Comparison of ENCODE assay signal across 9 mouse cellular contexts in genomic region chr5:100043361-100043760, GRCm38 (mm10). TPM values are rescaled to one million over a fixed set of nuclear protein-coding genes. Genes with fewer than 3 reads are reported as not detected.
DNase-seq lines count a peak whose midpoint lies in the region; ATAC-seq and TF ChIP-seq lines count a peak whose summit lies in the region.
"Had no signal": no experiment of that assay in that cellular context is flagged by ENCODE, and none has a peak within 500 bp of the region (broad histone marks: within the 10 kb centered on the region; RNA-seq: fewer than 3 reads in every experiment).

No protein-coding gene starts in this region.

- H3K4me2 ChIP-seq in heart, postnatal 0 days (ENCODE audit: low read depth, low read length), result no peak overlapping the region
- H3K4me2 ChIP-seq: limb, embryonic 13.5 days had no signal

- H3K27me3 ChIP-seq in heart, postnatal 0 days (ENCODE audit: control insufficient read depth, insufficient read depth, low read length), result no peaks in the 10 kb centered on the region
- no peaks in the 10 kb centered on the region for H3K27me3 ChIP-seq in ES-Bruce4 (ENCODE audit: control insufficient read depth, insufficient read depth, low read length, poor library complexity, severe bottlenecking)
- H3K27me3 ChIP-seq: limb, embryonic 13.5 days had no signal

- ATAC-seq in heart, postnatal 0 days (ENCODE audit: insufficient read depth, low read depth), result no peak
- ATAC-seq in monocyte, adult 5-6 weeks (replicated peaks; ENCODE audit: insufficient number of reproducible peaks, low FRiP score, low TSS enrichment, poor library complexity, severe bottlenecking), result no peak

- H3K27ac ChIP-seq in heart, postnatal 0 days (ENCODE audit: low read depth), result peak overlapping the region; percentile 35; the same call in 1 of the 2 replicates
- peak overlapping the region; percentile 93 for H3K27ac ChIP-seq in ES-Bruce4 (ENCODE audit: insufficient read depth, low read length)
- H3K27ac ChIP-seq: limb, embryonic 13.5 days had no signal

- H3K9ac ChIP-seq in heart, postnatal 0 days (replicated peaks; ENCODE audit: low read depth, low read length), result no peak overlapping the region
- H3K9ac ChIP-seq in ES-Bruce4 (ENCODE audit: low read depth, poor library complexity, severe bottlenecking), result no peak overlapping the region
- H3K9ac ChIP-seq: limb, embryonic 13.5 days had no signal

- peak; percentile 71 for DNase-seq in heart, postnatal 0 days (ENCODE audit: low spot score)
- DNase-seq in heart, postnatal 25 days (ENCODE audit: low spot score), result no peak
- peak; percentile 80 for DNase-seq in brain, embryonic 14.5 days (ENCODE audit: low read depth)
- peak; percentile 80 for DNase-seq in large intestine, adult 2 months (ENCODE audit: low read depth, low spot score)
- no peak for DNase-seq in urinary bladder, adult 18-20 months (ENCODE audit: low spot score in 2 of 2)
- DNase-seq in c-Kit-positive CD71-positive TER-119-positive erythroid progenitor cells, embryonic 14.5 days (ENCODE audit: low spot score), result no peak

- no peaks in the 10 kb centered on the region for H3K9me3 ChIP-seq in heart, postnatal 0 days (replicated peaks; ENCODE audit: control insufficient read depth, low read length)
- no peaks in the 10 kb centered on the region for H3K9me3 ChIP-seq in ES-Bruce4 (replicated peaks; ENCODE audit: control insufficient read depth, insufficient read depth, low read length, poor library complexity, severe bottlenecking)
- H3K9me3 ChIP-seq: limb, embryonic 13.5 days had no signal

- peaks cover 20% of the 10 kb centered on the region for H3K4me1 ChIP-seq in heart, postnatal 0 days (ENCODE audit: control insufficient read depth, insufficient read depth)
- peaks cover 7% of the 10 kb centered on the region for H3K4me1 ChIP-seq in ES-Bruce4 (ENCODE audit: control insufficient read depth, insufficient read depth, low read length)

- TF ChIP-seq EP300 in heart, postnatal 0 days (IDR thresholded peaks at IDR 0.05; ENCODE audit: low read depth), result no peak
- TF ChIP-seq EP300 in ES-Bruce4 (IDR thresholded peaks at IDR 0.05; ENCODE audit: insufficient read depth, low read depth, low read length), result no peak

- WGBS in heart, postnatal 0 days, result 42% methylated on average over 5 of the region's 5 CpGs
- 14% methylated on average over 5 of the region's 5 CpGs for WGBS in large intestine, adult 2 months

- no peaks in the 10 kb centered on the region for H3K36me3 ChIP-seq in heart, postnatal 0 days (replicated peaks; ENCODE audit: control insufficient read depth, insufficient read depth, low read length)
- 0 out of 2 replicates have a peak, but pooled peaks cover 2% of the 10 kb centered on the region for H3K36me3 ChIP-seq in ES-Bruce4 (ENCODE audit: control insufficient read depth, insufficient read depth, low read length, poor library complexity, severe bottlenecking)

- TF ChIP-seq CTCF in heart, postnatal 0 days (IDR thresholded peaks at IDR 0.05; ENCODE audit: low read depth), result peak; percentile 6; the same call in 1 of the 2 replicates
- no peak for TF ChIP-seq CTCF in ES-Bruce4 (IDR thresholded peaks at IDR 0.05; ENCODE audit: low read depth, low read length)
- no peak for TF ChIP-seq CTCF in brain, embryonic 14.5 days (IDR thresholded peaks at IDR 0.05; ENCODE audit: borderline replicate concordance, extremely low read depth, insufficient read depth, insufficient read length)

- intact Hi-C loops in heart, postnatal 25 days (cut with DNase I), result loop anchor here (10.0 kb wide), 1 partner anchor 461 kb away; the partner anchor contains the start of gene Lin54

- no peak overlapping the region for H3K4me3 ChIP-seq in heart, postnatal 0 days (ENCODE audit: low read depth, low read length)
- H3K4me3 ChIP-seq in ES-Bruce4 (ENCODE audit: low read depth, low read length), result no peak overlapping the region
- H3K4me3 ChIP-seq: limb, embryonic 13.5 days had no signal

- TF ChIP-seq POLR2A in ES-Bruce4 (IDR thresholded peaks at IDR 0.05; ENCODE audit: insufficient read depth, low read length), result no peak
- TF ChIP-seq POLR2A in brain, embryonic 14.5 days (IDR thresholded peaks at IDR 0.05; ENCODE audit: borderline replicate concordance, extremely low read depth, insufficient read depth, insufficient read length, poor library complexity, severe bottlenecking), result no peak

RNA-seq across cellular contexts. Expression of gene Enoph1, which starts 3.6 kb away (rescaled TPM):
- total RNA-seq in heart, postnatal 0 days (2014; rRNA removed; ENCODE audit: low replicate concordance), result 6.0 and 17.8 TPM in 2 replicates
- polyA plus RNA-seq in heart, postnatal 0 days (2015; fragmentation: Nextera tagmentation; extraction: Ambion mirVana), result 15.7 and 16.1 TPM in 2 replicates
- total RNA-seq in heart, postnatal 25 days (2021), result 1 to 10 TPM; 7.3 to 8.4 TPM
- polyA plus RNA-seq in ES-Bruce4 (2011; ENCODE audit: insufficient read depth, insufficient read length, low read depth, missing spikeins), result 43.4 and 50.6 TPM in 2 replicates
- polyA plus RNA-seq in brain, embryonic 14.5 days (2012; rRNA removed), result 57.5 and 59.5 TPM in 2 replicates
- 36.2 and 36.6 TPM in 2 replicates for polyA plus RNA-seq in large intestine, adult 2 months (2012; rRNA removed)
- total RNA-seq in monocyte, adult 5-6 weeks (2017), result 22.0 to 42.2 TPM (median 31.0 TPM) in 3 replicates

RNA-seq across cellular contexts. Expression of gene Hnrnpdl, which starts 3.9 kb away (rescaled TPM):
- 51.3 and 56.6 TPM in 2 replicates for total RNA-seq in heart, postnatal 0 days (2014; rRNA removed; ENCODE audit: low replicate concordance)
- polyA plus RNA-seq in heart, postnatal 0 days (2015; fragmentation: Nextera tagmentation; extraction: Ambion mirVana), result 43.8 and 54.8 TPM in 2 replicates
- total RNA-seq in heart, postnatal 25 days (2021), result 10 to 100 TPM; 53.1 to 63.5 TPM
- 327 and 346 TPM in 2 replicates for polyA plus RNA-seq in ES-Bruce4 (2011; ENCODE audit: insufficient read depth, insufficient read length, low read depth, missing spikeins)
- 454 and 560 TPM in 2 replicates for polyA plus RNA-seq in brain, embryonic 14.5 days (2012; rRNA removed)
- polyA plus RNA-seq in large intestine, adult 2 months (2012; rRNA removed), result 51.1 and 68.0 TPM in 2 replicates
- 526 to 624 TPM (median 546 TPM) in 3 replicates for total RNA-seq in monocyte, adult 5-6 weeks (2017)

Comparison
In these comparisons a context has a peak if more than half of its experiments do, and no peak if none do; other contexts are left out.
1. DNase-seq: peak in heart, postnatal 0 days (single experiment), brain, embryonic 14.5 days (single experiment) and large intestine, adult 2 months (single experiment); none in heart, postnatal 25 days (single experiment), urinary bladder, adult 18-20 months (0 of 2) and c-Kit-positive CD71-positive TER-119-positive erythroid progenitor cells, embryonic 14.5 days (single experiment).